Mouse (Mus musculus): ENCODE measurements around the gene Ipo11.
"Not testable (repeated sequence)": the region's sequence is repeated elsewhere in the genome, so short reads cannot be mapped to it uniquely, and the experiment has no call there.

The Ipo11 gene

DNA sequence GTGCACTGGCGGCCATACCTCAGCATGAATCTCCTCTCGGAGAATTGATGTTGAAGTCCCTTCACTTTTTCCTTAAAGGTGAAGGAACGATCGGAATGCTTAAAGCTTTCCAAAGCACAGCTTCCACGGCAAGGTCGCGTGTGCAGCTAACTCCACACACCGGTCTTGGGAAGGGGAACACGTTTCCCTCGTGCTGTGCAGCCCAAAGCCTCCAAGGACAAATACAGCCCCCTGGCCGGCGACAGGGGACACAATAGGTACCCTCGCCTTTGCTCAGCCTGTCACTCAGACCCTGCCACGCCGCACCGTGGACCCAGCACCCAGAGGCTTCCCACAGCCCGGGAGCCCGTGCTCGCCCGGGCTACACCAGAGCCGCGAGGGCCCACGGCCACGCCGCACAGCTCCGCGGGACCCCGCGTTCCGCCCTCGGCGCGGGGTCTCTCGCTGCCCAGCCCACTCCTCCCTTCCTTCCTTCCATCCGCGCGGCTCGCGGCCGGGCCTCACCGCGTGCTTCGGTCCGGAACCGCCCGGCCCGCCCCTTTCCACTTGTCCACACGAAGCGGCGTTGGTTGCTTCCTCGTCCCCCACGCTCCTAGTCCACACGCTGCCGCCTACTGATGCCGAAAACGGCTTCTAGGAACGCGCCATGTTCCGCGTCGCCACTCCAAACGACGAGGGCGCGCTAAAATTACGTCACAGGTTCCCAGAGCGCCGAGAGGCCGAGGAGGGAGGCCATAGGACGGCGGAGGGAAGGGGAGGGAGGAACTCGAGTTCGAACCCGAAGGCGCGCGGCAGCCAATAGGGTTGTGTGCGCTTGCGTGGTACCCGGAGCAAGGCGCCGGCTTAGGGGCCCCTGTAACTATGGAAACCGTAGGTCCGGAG is at the start of gene Ipo11:
Gene Ipo11 (minus strand): TSS at position 703 of the 882 bp plus-strand sequence.
- peak; percentile 94 for DNase-seq (ENCODE audit: low read depth)

DNA sequence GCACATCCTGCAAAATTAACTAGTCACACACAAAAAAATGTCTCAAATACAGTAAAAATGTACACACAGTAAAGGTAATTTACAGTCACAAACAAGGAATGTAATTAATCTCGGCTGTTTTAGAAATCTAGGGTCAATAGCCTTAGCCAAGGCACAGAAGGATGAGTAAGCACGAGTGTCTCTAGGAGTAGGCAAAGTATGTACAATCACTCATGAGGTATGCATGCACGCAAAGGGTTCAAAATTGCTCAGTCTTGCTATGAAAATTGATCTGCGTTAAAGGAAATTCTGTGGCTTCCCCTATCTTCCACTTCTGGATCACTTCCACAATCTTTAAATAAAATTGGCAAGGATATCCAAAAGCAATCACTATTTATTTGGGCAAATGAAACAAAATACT is 24.7 kb upstream of the Ipo11 start:
- DNase-seq (ENCODE audit: low read depth), result no peak

DNA sequence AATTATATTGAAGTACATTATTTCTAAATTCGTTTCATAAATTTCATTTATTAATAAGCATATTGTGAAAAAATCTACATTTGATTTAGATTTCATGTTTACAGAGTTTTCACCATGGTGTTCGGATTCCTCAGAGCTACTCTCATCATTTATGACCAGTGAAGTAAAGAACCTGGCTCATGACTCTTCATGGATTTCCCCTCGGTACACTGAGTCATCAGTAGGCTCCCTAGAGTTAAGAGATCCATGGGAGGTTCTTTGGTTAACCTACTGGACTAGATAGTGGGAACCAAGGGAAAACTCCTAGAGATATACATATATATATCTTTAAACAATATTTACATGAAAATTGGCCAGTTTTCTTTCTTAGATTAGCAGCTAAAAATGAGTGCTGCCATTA is 23.8 kb upstream of the Ipo11 start:
- DNase-seq (ENCODE audit: low read depth), result no peak

DNA sequence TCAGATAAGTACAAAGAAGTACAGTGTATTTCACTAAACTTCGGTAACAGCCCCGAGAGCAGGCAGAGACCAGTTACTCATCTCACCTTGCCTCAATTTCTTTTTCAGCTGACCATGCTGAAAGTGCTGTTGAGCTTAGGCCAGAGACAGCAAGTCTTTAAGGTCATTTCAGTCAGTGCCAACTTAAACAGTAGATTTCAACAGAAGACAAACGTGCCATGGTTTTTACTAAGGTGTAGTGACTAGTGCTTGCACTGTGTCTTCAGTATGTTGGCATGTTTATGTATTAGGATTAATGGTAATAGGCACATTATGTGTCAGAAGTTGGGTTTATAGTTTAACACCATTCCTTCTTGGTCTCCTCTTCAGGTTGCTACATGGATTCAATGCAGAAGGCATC is 21.5 kb upstream of the Ipo11 start:
- no peak for DNase-seq (ENCODE audit: low read depth)

DNA sequence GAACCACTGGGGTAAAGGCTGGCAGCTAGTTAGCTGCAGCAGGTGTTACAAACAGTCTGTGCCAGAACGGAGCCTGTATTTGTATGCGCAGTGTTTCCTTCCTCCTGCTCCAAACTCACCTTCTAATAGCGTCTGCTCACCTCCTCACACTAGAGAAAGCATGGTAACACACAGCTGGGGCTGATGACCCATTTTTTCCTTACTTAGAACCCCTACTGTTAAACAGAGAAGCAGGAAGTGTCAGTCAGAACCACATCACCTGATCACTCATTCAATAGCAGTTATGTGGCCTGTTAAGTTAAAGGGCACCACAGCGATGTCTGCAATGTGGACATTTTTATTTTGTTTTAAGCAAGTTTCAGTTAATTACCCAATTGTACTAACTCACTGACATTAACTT is 20.8 kb upstream of the Ipo11 start:
- DNase-seq (ENCODE audit: low read depth), result no peak

DNA sequence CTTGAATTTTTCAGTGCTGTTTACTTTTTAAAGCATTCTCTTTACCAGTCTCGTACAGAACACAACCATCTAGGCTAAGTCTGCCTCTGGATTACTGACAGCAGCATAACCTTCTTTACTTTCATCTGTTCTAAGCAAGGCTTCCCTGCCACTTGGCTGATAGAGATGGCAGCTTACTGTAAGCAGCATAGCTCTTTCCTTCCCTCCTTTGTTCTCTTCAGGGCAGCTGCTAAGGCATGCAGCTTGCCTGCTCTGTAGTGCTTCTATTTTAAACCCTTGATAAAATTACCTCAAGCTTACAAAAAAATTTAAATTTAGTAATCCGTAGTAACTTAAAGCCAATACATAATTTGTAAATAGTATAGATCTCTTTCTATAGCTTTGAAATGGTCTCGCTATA is 18.1 kb upstream of the Ipo11 start:
- DNase-seq (ENCODE audit: low read depth), result no peak

DNA sequence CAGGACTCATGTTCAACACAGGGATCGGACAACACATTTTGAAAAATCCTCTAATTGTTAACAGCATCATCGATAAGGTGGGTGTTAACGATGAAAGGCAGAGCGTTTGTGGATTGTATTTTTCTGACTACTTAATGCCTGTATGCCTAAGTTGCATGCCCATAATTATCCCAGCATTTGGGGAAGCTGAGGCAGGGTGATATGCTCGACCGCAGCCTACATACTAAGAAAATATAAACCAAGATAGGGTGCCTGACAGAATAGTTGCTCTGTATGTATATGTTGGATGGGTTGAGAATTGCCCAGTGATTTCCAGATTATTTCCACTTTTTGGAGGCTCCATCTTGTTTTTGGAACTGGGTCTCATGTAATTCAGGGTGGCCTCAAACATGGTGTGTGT is 10.8 kb upstream of the Ipo11 start:
- no peak for DNase-seq (ENCODE audit: low read depth)

DNA sequence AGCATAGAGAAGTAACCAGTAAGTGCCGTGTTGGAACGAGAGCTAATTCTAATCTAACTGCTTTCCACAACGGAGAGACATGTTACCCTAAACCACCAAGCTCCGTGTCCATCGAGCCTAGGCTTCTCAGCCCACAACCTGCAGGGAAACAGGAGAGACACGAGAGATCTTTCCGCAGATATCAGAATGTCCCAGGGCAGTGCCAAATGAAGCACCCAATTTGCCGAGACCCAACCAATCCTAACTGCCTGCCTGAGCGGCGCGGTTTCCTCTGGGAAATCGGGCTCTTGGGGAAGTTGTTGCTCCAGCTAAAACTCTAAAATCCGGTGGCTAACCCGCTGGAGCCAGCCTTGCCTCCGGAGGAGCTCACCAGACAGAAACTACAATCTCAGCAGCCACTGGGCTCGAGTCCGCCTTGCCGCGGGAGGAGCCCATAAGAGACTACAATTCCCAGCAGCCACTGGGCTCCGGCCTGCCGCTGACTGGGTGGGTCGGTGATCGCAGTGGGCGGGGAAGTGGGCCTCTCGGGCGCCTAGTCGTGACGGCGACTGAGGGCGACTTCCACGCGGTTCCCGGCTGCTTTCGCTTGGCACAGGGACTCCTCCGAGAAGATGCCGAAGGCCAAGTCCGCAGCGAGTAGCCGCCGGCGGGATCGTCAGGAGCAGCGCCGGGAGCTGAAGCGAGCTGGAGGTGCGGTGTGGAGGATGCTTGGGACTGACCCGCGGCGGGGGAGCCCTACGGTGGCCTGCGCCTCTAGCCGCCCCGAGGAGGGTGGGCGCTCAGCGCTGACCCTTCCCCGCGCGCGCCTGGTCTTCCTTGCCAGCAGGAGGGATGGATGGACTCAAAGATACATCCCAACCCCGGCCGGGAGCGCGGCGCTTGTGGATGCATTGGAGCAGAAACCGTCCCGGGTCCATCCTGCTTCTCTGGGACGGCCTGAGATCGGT is 10.1 kb upstream of the Ipo11 start, which contains the start of gene Dimt1:
Gene Dimt1 (plus strand): TSS at position 534 of the 947 bp plus-strand sequence.
- DNase-seq (ENCODE audit: low read depth), result peak; percentile 83

DNA sequence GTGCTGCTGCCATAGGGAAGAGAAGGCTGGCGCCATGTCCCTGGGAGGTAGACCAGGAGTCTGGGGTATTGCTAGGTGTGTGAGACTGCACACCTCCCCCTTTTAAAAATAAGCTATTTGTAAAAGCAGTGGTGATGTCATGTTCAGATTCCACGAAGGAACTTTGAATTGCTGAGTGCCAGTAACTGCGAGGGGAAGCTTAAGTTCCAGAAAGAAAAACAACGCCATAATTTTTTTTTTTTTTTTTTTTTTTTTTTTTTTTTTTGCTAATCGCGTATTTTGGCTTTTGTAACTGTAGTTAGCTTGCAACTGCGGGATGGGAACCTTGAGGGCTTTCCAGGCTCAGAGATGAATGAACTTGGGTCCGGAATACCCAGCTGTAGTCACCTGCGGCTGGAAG is 8.8 kb upstream of the Ipo11 start:
- no peak for DNase-seq (ENCODE audit: low read depth)

DNA sequence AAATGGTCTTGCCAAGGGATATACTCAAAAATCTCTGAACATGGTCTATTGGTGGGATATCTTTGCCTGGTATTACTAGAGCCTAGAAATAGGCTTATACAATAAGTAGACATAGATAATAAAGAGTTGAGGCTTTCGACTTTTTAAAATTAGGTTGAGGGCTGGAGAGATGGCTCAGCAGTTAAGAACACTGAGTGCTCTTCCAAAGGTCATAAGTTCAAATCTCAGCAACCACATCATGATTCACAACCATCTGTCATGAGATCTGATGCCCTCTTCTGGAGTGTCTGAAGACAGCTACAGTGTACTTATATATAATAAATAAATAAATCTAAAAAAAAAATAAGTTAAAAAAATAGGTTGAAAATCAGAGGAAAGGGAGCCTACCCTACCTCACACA is 6.0 kb upstream of the Ipo11 start:
- no peak for DNase-seq (ENCODE audit: low read depth)

DNA sequence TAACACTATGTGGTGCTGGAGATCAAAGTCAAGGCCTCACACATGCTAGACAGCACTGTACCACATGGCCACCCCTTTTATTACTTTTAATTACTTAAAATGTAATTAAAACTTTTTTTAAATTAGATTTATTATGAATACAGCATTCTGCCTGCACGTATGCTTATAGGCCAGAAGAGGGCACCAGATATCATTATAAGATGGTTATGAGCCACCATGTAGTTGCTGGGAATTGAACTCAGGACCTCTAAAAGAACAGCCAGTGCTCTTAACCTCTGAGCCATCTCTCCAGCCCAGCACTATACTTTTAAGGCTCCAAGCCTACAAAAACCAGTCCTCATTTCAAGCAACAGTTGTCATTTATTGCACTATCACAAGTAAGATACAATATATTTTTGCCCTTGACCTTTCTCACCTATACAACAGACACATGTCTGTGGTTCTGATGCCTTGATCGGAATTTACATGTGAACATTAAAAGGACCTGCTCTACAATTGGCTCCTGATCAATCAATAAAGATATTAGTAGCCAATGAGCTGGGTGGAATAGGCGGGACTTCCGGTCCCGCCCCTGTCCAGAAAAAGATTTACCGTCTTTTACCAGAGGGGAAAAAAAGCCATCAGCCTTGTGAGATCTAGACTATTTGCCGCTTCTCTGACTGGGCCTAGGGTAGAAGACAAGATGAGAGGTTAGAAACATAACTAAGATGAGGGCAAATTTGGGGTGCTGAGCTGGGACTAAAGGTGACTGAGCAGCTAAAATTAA is 4.6 kb upstream of the Ipo11 start:
- no peak for DNase-seq (ENCODE audit: low read depth)

DNA sequence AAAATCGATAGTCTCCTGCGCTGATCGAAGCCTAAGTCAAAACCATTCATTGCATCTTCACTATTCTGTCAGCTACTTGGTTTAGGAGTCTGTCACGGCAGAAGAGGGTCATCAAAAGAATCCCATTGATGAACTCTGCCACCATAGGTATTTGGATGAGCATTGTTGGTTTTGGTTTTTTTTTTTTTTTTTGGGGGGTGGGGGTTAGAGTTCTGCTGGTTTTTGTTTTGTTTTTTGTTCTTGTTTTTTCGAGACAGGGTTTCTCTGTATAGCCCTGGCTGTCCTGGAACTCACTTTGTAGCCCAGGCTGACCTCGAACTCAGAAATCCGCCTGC is 347 bp upstream of the Ipo11 start:
- DNase-seq (ENCODE audit: low read depth), result no peak

DNA sequence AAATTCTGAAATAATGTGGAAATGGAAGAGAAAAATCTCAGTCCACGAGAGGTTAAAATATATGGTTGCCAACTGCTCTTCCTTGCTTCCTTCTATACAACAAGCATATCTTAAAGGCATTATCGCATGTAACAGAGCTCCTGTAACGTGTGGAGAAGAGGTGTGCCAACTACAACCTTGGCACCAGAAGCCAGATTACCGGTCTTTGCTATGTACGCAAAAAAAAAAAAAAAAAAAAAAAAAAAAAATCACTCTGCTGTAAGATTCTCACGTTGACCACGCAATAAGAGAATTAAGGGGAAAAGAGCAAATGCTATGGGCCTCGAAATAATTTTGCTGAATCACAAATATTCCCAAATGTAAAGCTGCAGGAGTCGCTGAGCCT is 895 bp downstream of the Ipo11 start:
- DNase-seq (ENCODE audit: low read depth), result no peak

DNA sequence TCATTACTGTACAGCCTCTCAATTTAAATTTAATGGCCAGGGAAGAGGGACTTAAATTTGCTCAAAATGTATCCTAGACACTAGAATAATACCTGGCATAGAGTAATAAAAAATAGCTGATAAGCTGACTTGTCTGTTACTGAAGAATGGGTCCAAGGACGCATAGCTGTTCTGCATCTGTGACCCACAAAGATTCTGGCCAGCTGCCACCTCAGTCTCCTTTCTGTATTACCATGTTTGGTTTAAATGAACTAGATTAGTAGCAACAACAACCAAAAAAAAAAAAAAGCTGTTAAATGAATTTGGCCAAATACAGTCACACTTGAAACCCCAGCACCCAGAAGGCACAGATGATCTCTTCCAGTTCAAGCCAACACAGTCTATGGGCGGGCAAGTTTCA is 7.6 kb downstream of the Ipo11 start:
- no peak for DNase-seq (ENCODE audit: low read depth)

DNA sequence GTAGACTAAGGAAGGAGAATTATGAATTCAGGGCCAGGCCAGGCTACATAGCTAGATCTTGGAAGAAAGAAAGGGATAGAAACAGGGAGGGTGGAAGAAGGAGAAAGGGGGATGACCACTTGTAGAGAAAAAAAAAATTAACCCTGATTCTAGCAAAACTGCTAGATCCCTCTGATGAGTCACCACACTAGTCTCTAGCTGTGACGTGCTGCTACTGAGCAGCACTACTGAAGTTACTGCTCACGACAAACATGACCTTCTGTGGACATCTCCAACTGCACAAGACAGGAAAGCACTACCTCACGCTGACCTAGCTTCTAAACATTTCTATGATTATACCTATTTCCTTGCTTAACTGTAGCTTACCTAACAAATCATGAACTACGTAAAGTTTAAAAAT is 8.5 kb downstream of the Ipo11 start:
- no peak for DNase-seq (ENCODE audit: low read depth)

DNA sequence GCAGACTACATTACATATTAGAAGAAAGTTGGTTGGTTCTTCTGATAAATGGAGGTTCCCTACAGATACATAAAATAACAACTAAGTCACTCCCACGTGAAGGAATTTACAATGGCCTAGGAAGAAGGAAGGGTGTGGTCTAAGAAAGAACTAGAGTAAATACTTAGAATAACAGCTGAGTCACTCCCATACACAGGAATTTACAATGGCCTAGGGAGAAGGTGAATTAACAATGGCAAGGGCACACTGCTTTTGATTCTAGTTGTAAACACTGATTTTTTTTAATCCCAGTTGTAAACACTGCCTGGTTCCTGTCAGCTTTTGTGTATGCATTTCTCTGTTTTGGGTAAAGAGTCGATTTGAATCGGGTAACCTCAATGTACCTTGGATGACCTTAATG is 10.8 kb downstream of the Ipo11 start:
- not testable (repeated sequence) for DNase-seq (ENCODE audit: low read depth)

DNA sequence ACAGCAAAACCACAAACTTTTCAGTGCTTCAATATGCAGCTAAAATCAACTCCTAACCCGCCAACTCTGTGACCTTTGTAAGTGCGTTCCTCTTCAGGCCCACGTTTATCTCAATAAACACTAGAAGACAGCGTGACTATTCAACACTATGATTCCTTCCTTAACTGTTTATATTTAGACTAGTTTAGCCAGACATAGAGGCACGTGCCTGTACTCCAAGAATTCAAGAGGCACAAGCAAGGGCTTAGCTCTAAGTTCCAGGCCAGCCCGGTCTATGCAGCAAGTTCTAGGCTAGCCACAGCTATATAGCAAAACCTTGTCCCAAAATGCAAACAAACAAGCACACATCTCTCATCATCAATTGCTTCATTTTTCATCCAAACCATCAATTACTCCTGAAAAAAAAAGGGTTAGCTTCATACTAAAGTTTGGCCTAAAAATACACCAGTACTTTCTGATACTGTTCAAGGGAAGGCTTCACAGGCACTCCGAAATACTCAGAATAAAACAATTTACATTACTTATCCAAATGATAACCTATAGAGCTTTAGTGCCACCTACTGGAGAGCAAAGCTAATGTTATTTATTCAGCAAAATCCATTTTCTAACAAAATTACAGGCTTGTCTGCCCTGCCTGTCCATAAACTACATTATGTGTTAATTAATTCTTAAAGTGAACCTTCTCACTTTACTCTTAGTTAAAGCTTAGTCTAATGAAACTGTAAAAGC is 18.3 kb downstream of the Ipo11 start:
- no peak for DNase-seq (ENCODE audit: low read depth)

DNA sequence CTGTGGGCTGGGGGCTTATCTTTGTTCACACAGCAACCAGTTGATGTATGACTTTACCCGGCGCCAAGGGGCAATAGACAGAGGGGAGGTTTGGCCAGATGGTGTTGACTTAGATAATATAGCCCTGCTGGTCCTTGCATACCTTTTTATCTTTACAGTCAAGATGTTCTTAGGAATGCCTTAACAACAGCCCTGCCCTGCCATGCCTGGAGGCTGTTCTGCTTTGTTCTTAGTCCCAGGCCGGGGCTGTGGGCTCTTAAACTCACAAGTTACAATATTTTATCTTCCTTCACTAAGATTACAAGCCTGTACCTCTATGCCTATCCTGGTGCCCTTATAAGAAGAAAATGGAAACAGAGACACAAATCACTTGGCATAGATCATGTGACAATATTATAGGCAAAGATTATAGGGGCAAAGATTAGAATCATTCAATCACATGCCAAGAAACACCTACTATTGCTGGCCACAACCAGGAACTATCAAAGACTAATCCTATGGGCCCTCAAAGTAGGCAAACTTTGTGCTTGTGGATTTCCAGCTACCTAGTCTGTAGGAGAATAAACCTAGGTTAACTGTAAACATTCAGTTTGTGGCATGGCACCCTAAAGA is 23.5 kb downstream of the Ipo11 start:
- no peak for DNase-seq (ENCODE audit: low read depth)

DNA sequence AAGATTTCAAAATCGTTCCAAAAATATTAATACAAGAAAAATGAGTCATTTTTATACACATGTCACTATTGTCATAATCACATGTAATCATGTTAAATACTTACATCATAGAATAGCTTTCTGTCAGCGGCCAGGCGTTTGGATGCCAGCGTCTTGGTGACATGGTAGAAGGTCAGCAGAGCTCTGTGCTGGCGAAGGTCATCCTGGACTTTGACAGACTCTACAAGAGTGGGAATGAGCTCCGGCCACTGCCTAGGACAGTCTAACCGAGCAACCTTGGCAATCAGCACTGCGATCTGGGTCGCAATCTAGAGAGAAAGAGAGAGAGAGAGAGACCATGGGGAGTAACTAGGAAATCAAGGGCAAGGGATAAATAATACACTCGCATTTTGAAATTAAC is 26.7 kb downstream of the Ipo11 start:
- DNase-seq (ENCODE audit: low read depth), result no peak

DNA sequence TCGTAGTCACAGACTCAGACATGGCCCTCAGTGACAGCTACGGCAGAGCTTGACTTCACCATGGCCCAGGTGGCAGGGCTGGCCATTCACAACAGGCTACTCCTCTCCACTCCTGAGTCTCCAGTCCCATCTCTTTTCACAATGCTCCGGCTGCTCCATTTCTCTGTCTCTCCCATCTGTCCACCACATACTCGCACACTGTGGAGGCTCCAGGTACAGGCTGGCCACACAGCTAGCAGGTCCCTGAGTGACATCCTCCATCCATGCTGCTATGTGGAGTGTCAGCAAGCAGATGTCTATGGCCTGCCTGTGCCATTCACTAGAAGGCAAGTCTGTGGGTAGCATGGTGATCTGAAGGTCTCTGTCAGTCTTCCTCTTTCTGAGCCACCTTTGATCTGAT is 29.5 kb downstream of the Ipo11 start:
- DNase-seq (ENCODE audit: low read depth), result no peak

DNA sequence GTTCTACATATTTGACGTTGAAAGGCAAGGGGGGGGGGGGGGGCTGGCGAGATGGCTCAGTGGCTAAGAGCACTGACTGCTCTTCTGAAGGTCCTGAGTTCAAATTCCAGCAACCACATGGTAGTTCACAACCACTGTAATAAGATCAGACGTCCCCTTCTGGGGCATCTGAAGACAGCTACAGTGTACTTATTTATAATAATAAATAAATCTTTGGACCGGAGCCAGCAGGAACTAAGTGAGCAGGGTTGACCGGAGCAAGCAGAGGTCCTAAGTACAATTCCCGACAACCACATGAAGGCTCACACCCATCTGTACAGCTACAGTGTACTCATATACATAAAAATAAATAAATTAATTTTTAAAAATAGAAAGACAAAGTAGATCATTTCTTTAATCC is 31.6 kb downstream of the Ipo11 start:
- DNase-seq (ENCODE audit: low read depth), result not testable (repeated sequence)

Measured in c-Kit-positive CD71-negative TER-119-negative erythroid progenitor cells, embryonic 14.5 days (primary cell).